Mouse (Mus musculus) kidney, adult 2 months (tissue): ENCODE measurements around the gene Nrxn3.

Source experiments
- CTCF ChIP-seq: fragments of 200-500 bp; conservative IDR thresholded peaks from 2 replicates; pipeline ENCODE4 v1.5.1; 2011; ENCODE audit warnings: low read depth, mild to moderate bottlenecking, control low read depth, low read length, moderate library complexity, mixed read lengths; ENCODE audit not compliant: insufficient read depth, insufficient read length
- POLR2A ChIP-seq: fragments of 200-500 bp; IDR thresholded peaks from one replicate; pipeline ENCODE4 v1.6.1; 2011; ENCODE audit warnings: low read depth, low read length, control low read depth

GRCm38 (mm10) chr12:89794741-89795140 is 1072.1 kb downstream of the Nrxn3 start:
- TF ChIP-seq CTCF (no peak), POLR2A (no peak)
